Mouse (Mus musculus) stomach, embryonic 16.5 days (tissue): ENCODE results near the gene Zfp442. TPM values are rescaled to one million over a fixed set of nuclear protein-coding genes. Genes with fewer than 3 reads are reported as not detected.
"Not testable (repeated sequence)": the region's sequence is repeated elsewhere in the genome, so short reads cannot be mapped to it uniquely, and the experiment has no call there.

ENCODE experiments used
- ATAC-seq: fragments of 200-750 bp; cut with Nextera tagmentation; 2 replicates; pipeline ENCODE4 v1.8.0; 2017; ENCODE audit warnings: moderate number of reproducible peaks, moderate TSS enrichment; ENCODE audit not compliant: insufficient read depth, low FRiP score
- H3K27ac ChIP-seq: fragments of 300-500 bp; sonication (generic); 2 replicates; pipeline ENCODE4 v1.5.1; 2014; ENCODE audit warnings: low read length
- H3K27me3 ChIP-seq: fragments of 300-500 bp; sonication (generic); 2 replicates; pipeline ENCODE4 v1.6.1; 2014; ENCODE audit warnings: low read length, control low read depth, mixed read lengths; ENCODE audit not compliant: control insufficient read depth, insufficient read depth
- H3K36me3 ChIP-seq: fragments of 300-500 bp; sonication (generic); 2 replicates; pipeline ENCODE4 v1.6.1; 2014; ENCODE audit warnings: low read length; ENCODE audit not compliant: control insufficient read depth, insufficient read depth
- H3K4me1 ChIP-seq: fragments of 300-500 bp; sonication (generic); 2 replicates; pipeline ENCODE4 v1.6.1; 2014; ENCODE audit warnings: low read length, control low read depth, mixed read lengths; ENCODE audit not compliant: control insufficient read depth, insufficient read depth
- H3K4me2 ChIP-seq: fragments of 300-500 bp; sonication (generic); 2 replicates; pipeline ENCODE4 v1.6.1; 2014; ENCODE audit warnings: low read depth, low read length, mixed read lengths
- H3K4me3 ChIP-seq: fragments of 300-500 bp; sonication (generic); replicated peaks from 2 replicates; pipeline ENCODE4 v1.5.1; 2014; ENCODE audit warnings: mild to moderate bottlenecking, low read length
- H3K9ac ChIP-seq: fragments of 300-500 bp; sonication (generic); 2 replicates; pipeline ENCODE4 v1.6.1; 2014; ENCODE audit warnings: low read length
- H3K9me3 ChIP-seq: fragments of 300-500 bp; sonication (generic); replicated peaks from 2 replicates; pipeline ENCODE4 v1.6.1; 2016; ENCODE audit warnings: low read length, control low read depth; ENCODE audit not compliant: control insufficient read depth
- WGBS: fragments of 180-500 bp; shearing (Covaris S2); extraction: QIAGEN DNeasy Blood & Tissue Kit; methylation state at CpG from one replicate; pipeline ENCODE4 v1.1.7; 2014; 5-methylcytosine and 5-hydroxymethylcytosine counted together
- polyA plus RNA-seq: library from polyadenylated mRNA; unstranded; fragments of >200 nt; fragmentation: Nextera tagmentation; extraction: Ambion mirVana; gene quantifications from 2 replicates; pipeline ENCODE4 v1.2.1, GENCODE M21; 2015

Zfp442 gene
- polyA plus RNA-seq, 1 experiment from 2014 or later, result 7.6 TPM

DNA sequence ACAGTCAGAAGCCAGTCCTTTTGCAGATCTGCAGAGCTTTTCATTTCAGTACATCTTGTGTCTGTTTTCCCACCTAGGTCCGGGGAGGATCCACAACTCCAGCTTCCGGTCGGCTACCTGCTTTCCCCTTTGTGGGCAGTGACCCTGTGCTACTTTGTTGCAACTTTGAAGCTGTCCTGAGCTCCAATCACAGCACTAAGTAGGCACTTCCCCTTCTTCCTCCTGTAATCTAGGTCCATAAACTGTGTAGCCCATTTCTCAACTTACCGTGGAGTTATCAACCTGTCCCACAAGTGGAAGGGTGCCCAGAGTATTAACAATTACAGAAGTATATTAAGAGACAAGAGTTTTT is 88.4 kb downstream of the Zfp442 start:
- Histone ChIP-seq H3K9me3 (no peaks in the 10 kb centered on the region), H3K36me3 (no peaks in the 10 kb centered on the region), H3K4me2 (peak overlapping the region; percentile 56), H3K27me3 (no peaks in the 10 kb centered on the region), H3K9ac (peak overlapping the region; percentile 84), H3K4me3 (peak overlapping the region; percentile 76), H3K27ac (peak overlapping the region; percentile 89), H3K4me1 (peaks cover 3% of the 10 kb centered on the region; the same call in 1 of the 2 replicates)
- WGBS, result 11% methylated on average over 4 of the region's 4 CpGs
- no peak for ATAC-seq

DNA sequence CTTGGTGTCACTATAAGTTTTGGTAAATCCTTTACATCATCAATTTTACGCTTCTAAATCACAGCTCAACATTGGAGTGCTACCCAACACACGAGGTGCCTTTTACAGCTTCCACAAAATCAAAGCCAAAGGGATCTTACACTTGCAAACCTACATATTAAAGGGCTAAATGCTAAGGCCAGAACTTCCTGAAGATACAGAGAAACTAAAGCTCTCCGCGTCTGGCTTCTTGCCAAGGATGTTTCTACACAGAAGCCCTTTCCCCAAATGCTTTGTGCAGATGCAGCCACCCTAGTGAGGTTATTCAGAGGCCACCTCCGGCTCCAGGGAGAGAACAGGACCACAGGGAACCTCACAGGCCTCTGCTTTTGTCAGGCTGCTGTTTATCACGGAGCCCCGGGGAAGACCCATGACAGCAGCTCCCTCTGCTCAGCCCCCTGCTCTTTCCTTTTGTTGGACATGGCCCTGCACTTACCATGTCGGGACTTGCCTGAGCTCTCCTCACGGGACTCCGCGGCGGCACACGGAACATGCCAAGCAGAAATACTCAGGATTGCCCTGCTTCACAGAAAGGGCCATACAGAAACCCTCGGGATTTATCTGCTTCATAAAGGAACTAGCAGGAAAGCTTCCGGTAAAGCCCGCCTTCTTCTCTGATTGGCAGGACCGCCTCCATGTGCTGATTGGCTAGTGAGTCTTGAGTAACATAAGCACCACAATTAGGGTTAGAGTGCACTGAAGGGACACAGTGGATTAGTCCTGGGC is 89.0 kb downstream of the Zfp442 start, which contains the start of gene 3300002I08Rik:
Gene 3300002I08Rik, minus strand, starts transcription at position 653 of the 765 bp plus-strand sequence.
- H3K9me3 ChIP-seq, H3K4me1 ChIP-seq, H3K27me3 ChIP-seq, H3K36me3 ChIP-seq: not testable (repeated sequence)
- Histone ChIP-seq H3K9ac (peak within 1 kb of the TSS; percentile 84), H3K4me3 (peak within 1 kb of the TSS; percentile 76), H3K4me2 (peak within 1 kb of the TSS; percentile 56), H3K27ac (peak within 1 kb of the TSS; percentile 89)
- under 1% methylated on average over 16 of the region's 17 CpGs for WGBS
- peak; percentile 98 for ATAC-seq

Other genes with a start within 250 kb of the Zfp442 start
- gene Zfp937, start 233.4 kb downstream of the Zfp442 start, polyA plus RNA-seq, result 8.5 and 8.8 TPM in 2 replicates
- 4.6 and 5.0 TPM in 2 replicates for gene Gm21994, start 195.9 kb downstream of the Zfp442 start, polyA plus RNA-seq
- 0.04 TPM in 1 of 2 replicates, not detected in the other for gene Gm14124, start 194.0 kb downstream of the Zfp442 start, polyA plus RNA-seq
- gene Gm10130, start 127.8 kb downstream of the Zfp442 start, polyA plus RNA-seq, result 1.6 and 3.7 TPM in 2 replicates
- 5.9 and 6.0 TPM in 2 replicates for gene 3300002I08Rik, start 88.7 kb downstream of the Zfp442 start, polyA plus RNA-seq
- gene Zfp345, start 33.6 kb upstream of the Zfp442 start, polyA plus RNA-seq, result 0.06 TPM in 1 of 2 replicates, not detected in the other
- 0.63 and 0.94 TPM in 2 replicates for gene Cst7, start 118.9 kb upstream of the Zfp442 start, polyA plus RNA-seq
- 42.1 and 43.2 TPM in 2 replicates for gene Apmap, start 157.1 kb upstream of the Zfp442 start, polyA plus RNA-seq
- gene Acss1, start 217.0 kb upstream of the Zfp442 start, polyA plus RNA-seq, result 42.0 and 56.4 TPM in 2 replicates
- gene Vsx1, start 237.9 kb upstream of the Zfp442 start, polyA plus RNA-seq, result not detected in 2 replicates